ENCODE assay signal across 11 mouse cellular contexts in genomic region chr13:63255519-63256011, GRCm38 (mm10).
DNase-seq lines count a peak whose midpoint lies in the region; ATAC-seq and TF ChIP-seq lines count a peak whose summit lies in the region.
"Had no signal": no experiment of that assay in that cellular context is flagged by ENCODE, and none has a peak within 500 bp of the region (broad histone marks: within the 10 kb centered on the region; RNA-seq: fewer than 3 reads in every experiment).

No protein-coding gene starts in this region.

- peak overlapping the region; percentile 94 for H3K27ac ChIP-seq in gastrocnemius, adult 2 months
- peak overlapping the region; percentile 99 for H3K27ac ChIP-seq in embryonic fibroblast, embryonic 13.5 days (ENCODE audit: insufficient read depth, low read length)
- peak overlapping the region; percentile 60 for H3K27ac ChIP-seq in kidney, embryonic 14.5 days (ENCODE audit: low read depth, low read length)
- peak overlapping the region; percentile 100 for H3K27ac ChIP-seq in macrophage
- H3K27ac ChIP-seq in hindbrain, embryonic 14.5 days: no peak overlapping the region
- H3K27ac ChIP-seq: midbrain, embryonic 13.5 days had no signal

- H3K36me3 ChIP-seq in kidney, embryonic 14.5 days (ENCODE audit: control insufficient read depth, insufficient read depth, low read length): peaks cover 13% of the 10 kb centered on the region
- H3K36me3 ChIP-seq in macrophage (ENCODE audit: inconsistent target): peaks cover 5% of the 10 kb centered on the region; the same call in 1 of the 2 replicates
- 0 out of 2 replicates have a peak, but pooled peaks cover 5% of the 10 kb centered on the region for H3K36me3 ChIP-seq in hindbrain, embryonic 14.5 days (replicated peaks; ENCODE audit: control insufficient read depth, insufficient read depth)

- peak; percentile 21; the same call in 1 of the 2 replicates for ATAC-seq in kidney, embryonic 14.5 days (ENCODE audit: low FRiP score, low TSS enrichment)
- ATAC-seq in hindbrain, embryonic 14.5 days (ENCODE audit: low FRiP score): no peak
- ATAC-seq: midbrain, embryonic 13.5 days had no signal

- H3K4me3 ChIP-seq in gastrocnemius, adult 2 months: peak overlapping the region; percentile 31; the same call in 1 of the 2 replicates
- no peak overlapping the region for H3K4me3 ChIP-seq in embryonic fibroblast, embryonic 13.5 days (ENCODE audit: insufficient read depth, low read length)
- no peak overlapping the region for H3K4me3 ChIP-seq in kidney, embryonic 14.5 days (ENCODE audit: low read length)
- no peak overlapping the region for H3K4me3 ChIP-seq in macrophage (ENCODE audit: inconsistent target)
- H3K4me3 ChIP-seq in hindbrain, embryonic 14.5 days (replicated peaks; ENCODE audit: low read length): no peak overlapping the region
- H3K4me3 ChIP-seq: midbrain, embryonic 13.5 days had no signal

- whole genome bisulfite sequencing in kidney, embryonic 14.5 days: 57% methylated on average over 5 of the region's 5 CpGs
- 25% methylated on average over 5 of the region's 5 CpGs for WGBS in macrophage (ENCODE audit: missing documents)
- 84% methylated on average over 5 of the region's 5 CpGs for WGBS in hindbrain, embryonic 14.5 days

- H3K9ac ChIP-seq in kidney, embryonic 14.5 days (ENCODE audit: low read depth, low read length): no peak overlapping the region
- H3K9ac ChIP-seq in hindbrain, embryonic 14.5 days: no peak overlapping the region
- H3K9ac ChIP-seq: midbrain, embryonic 13.5 days had no signal

- H3K79me2 ChIP-seq in macrophage (ENCODE audit: inconsistent target): peaks cover 100% of the 10 kb centered on the region

- H3K9me3 ChIP-seq in kidney, embryonic 14.5 days (ENCODE audit: control insufficient read depth, low read length): no peaks in the 10 kb centered on the region
- H3K9me3 ChIP-seq in hindbrain, embryonic 14.5 days (ENCODE audit: control insufficient read depth, low read length): no peaks in the 10 kb centered on the region
- H3K9me3 ChIP-seq: midbrain, embryonic 13.5 days had no signal

- H3K27me3 ChIP-seq in kidney, embryonic 14.5 days (ENCODE audit: control insufficient read depth, insufficient read depth, low read length): no peaks in the 10 kb centered on the region
- no peaks in the 10 kb centered on the region for H3K27me3 ChIP-seq in hindbrain, embryonic 14.5 days (ENCODE audit: control insufficient read depth, insufficient read depth, low read length)
- H3K27me3 ChIP-seq: CH12.LX; midbrain, embryonic 13.5 days had no signal

- no peak overlapping the region for H3K4me2 ChIP-seq in kidney, embryonic 14.5 days (replicated peaks; ENCODE audit: low read depth, low read length)
- no peak overlapping the region for H3K4me2 ChIP-seq in hindbrain, embryonic 14.5 days (replicated peaks)
- H3K4me2 ChIP-seq: midbrain, embryonic 13.5 days had no signal

- H3K4me1 ChIP-seq in embryonic fibroblast, embryonic 13.5 days (ENCODE audit: control insufficient read depth, insufficient read depth, low read length): peaks cover 51% of the 10 kb centered on the region
- peaks cover 79% of the 10 kb centered on the region for H3K4me1 ChIP-seq in kidney, embryonic 14.5 days (ENCODE audit: control insufficient read depth, insufficient read depth, low read length)
- peaks cover 9% of the 10 kb centered on the region for H3K4me1 ChIP-seq in hindbrain, embryonic 14.5 days (replicated peaks; ENCODE audit: control insufficient read depth, insufficient read depth, low read length)

- no peak for TF ChIP-seq CTCF in gastrocnemius, adult 2 months (IDR thresholded peaks at IDR 0.05)
- TF ChIP-seq CTCF in embryonic fibroblast, embryonic 13.5 days (IDR thresholded peaks at IDR 0.05; ENCODE audit: borderline replicate concordance, insufficient read depth, low read length): no peak

- intact Hi-C loops in gastrocnemius, adult 2 months (cut with DNase I): no loop called here

- peak; percentile 67 for DNase-seq in gastrocnemius, adult 2 months
- no peak for DNase-seq in gastrocnemius, postnatal 4 days (ENCODE audit: low spot score in 2 of 2)
- no peak for DNase-seq in cerebellum, adult 18-20 months
- no peak for DNase-seq in embryo, embryonic 11 days
- no peak for DNase-seq in hindbrain, embryonic 14.5 days (ENCODE audit: low spot score)
- DNase-seq: thymus, adult 2 months had no signal

- TF ChIP-seq POLR2A in embryonic fibroblast, embryonic 13.5 days (IDR thresholded peaks at IDR 0.05; ENCODE audit: low read depth, low read length): no peak
